Mouse (Mus musculus) midbrain, postnatal 0 days (tissue): ENCODE data around the gene Uqcrq. TPM values are rescaled to one million over a fixed set of nuclear protein-coding genes. Genes with fewer than 3 reads are reported as not detected.

Source experiments
- ATAC-seq: fragments of 200-750 bp; cut with Nextera tagmentation; 2 replicates; pipeline ENCODE4 v1.8.0; 2017; ENCODE audit warnings: moderate number of reproducible peaks, mild to moderate bottlenecking, moderate TSS enrichment, moderate library complexity; ENCODE audit not compliant: low FRiP score
- DNase-seq: peaks from one replicate; pipeline ENCODE4 v3.0.0-alpha.2; 2015; ENCODE audit warnings: low spot score
- H3K27ac ChIP-seq: fragments of 300-500 bp; sonication (generic); 2 replicates; pipeline ENCODE4 v1.5.1; 2014; ENCODE audit warnings: low read depth, mild to moderate bottlenecking, low read length, mixed read lengths
- H3K27me3 ChIP-seq: fragments of 300-500 bp; sonication (generic); 2 replicates; pipeline ENCODE4 v1.6.1; 2014; ENCODE audit warnings: low read length, control low read depth, mixed read lengths; ENCODE audit not compliant: insufficient read depth
- H3K36me3 ChIP-seq: fragments of 300-500 bp; sonication (generic); 2 replicates; pipeline ENCODE4 v1.6.1; 2014; ENCODE audit warnings: low read length, control low read depth, mixed read lengths; ENCODE audit not compliant: insufficient read depth
- H3K4me1 ChIP-seq: fragments of 300-500 bp; sonication (generic); 2 replicates; pipeline ENCODE4 v1.6.1; 2014; ENCODE audit warnings: mild to moderate bottlenecking, control low read depth, antibody characterized with exemption, low read length, mixed read lengths; ENCODE audit not compliant: insufficient read depth
- H3K4me2 ChIP-seq: fragments of 300-500 bp; sonication (generic); 2 replicates; pipeline ENCODE4 v1.6.1; 2014; ENCODE audit warnings: low read depth, mild to moderate bottlenecking, low read length, mixed read lengths; ENCODE audit not compliant: poor library complexity, severe bottlenecking
- H3K4me3 ChIP-seq: fragments of 300-500 bp; sonication (generic); 2 replicates; pipeline ENCODE4 v1.5.1; 2014; ENCODE audit warnings: low read depth, mild to moderate bottlenecking, low read length, moderate library complexity
- H3K9ac ChIP-seq: fragments of 300-500 bp; sonication (generic); replicated peaks from 2 replicates; pipeline ENCODE4 v1.6.1; 2014; ENCODE audit warnings: mild to moderate bottlenecking, low read length, moderate library complexity, mixed read lengths; ENCODE audit not compliant: poor library complexity, severe bottlenecking
- H3K9me3 ChIP-seq: fragments of 300-500 bp; sonication (generic); 2 replicates; pipeline ENCODE4 v1.6.1; 2016; ENCODE audit warnings: low read length, control low read depth
- CTCF ChIP-seq: IDR thresholded peaks from 2 replicates; pipeline ENCODE4 v1.5.1; 2016; ENCODE audit warnings: antibody characterized with exemption, mild to moderate bottlenecking
- WGBS: fragments of 180-500 bp; shearing (Covaris S2); extraction: QIAGEN DNeasy Blood & Tissue Kit; methylation state at CpG from one replicate; pipeline ENCODE4 v1.1.7; 2014; 5-methylcytosine and 5-hydroxymethylcytosine counted together
- polyA plus RNA-seq: library from polyadenylated mRNA; unstranded; fragments of >200 nt; fragmentation: Nextera tagmentation; extraction: Ambion mirVana; gene quantifications from 2 replicates; pipeline ENCODE4 v1.2.1, GENCODE M21; 2015
- total RNA-seq: library from RNA; depleted of rRNA; stranded (reverse); fragments of >200 nt; gene quantifications from 2 replicates; pipeline ENCODE4 v1.2.3, GENCODE M21; 2014; rRNA removed

Uqcrq gene
- total RNA-seq (19.6 and 23.8 TPM in 2 replicates), polyA plus RNA-seq (860 and 944 TPM in 2 replicates)

- no peak for TF ChIP-seq CTCF
- H3K4me1 ChIP-seq, result peaks cover 9% of the 10 kb centered on the region; the same call in 1 of the 2 replicates
- ATAC-seq (peak; percentile 96), DNase-seq (peak; percentile 100)
- peak within 1 kb of the TSS; percentile 64 for H3K4me2 ChIP-seq
- peaks cover 9% of the 10 kb centered on the region for H3K36me3 ChIP-seq
- 1% methylated on average over 44 of the region's 44 CpGs for WGBS
- peak within 1 kb of the TSS; percentile 83 for H3K27ac ChIP-seq
- H3K4me3 ChIP-seq, result peak within 1 kb of the TSS; percentile 62
- H3K27me3 ChIP-seq, result no peaks in the 10 kb centered on the region
- no peaks in the 10 kb centered on the region for H3K9me3 ChIP-seq
- peak within 1 kb of the TSS; percentile 80 for H3K9ac ChIP-seq
Measured at GRCm38 (mm10) chr11:53430670-53431346, at the start of gene Uqcrq, which contains the start of gene Gdf9. Gene Uqcrq (minus strand): TSS chr11:53430831. Gene Gdf9 (plus strand): TSS chr11:53431023.

- Histone ChIP-seq H3K4me2 (peak within 1 kb of the TSS; percentile 79), H3K4me1 (peaks cover 9% of the 10 kb centered on the region; the same call in 1 of the 2 replicates), H3K4me3 (peak within 1 kb of the TSS; percentile 62), H3K9me3 (no peaks in the 10 kb centered on the region), H3K27ac (0 out of 2 replicates have a peak within 1 kb of the TSS, but pooled peaks have one; percentile 12), H3K9ac (peak within 1 kb of the TSS; percentile 70), H3K27me3 (peaks cover 30% of the 10 kb centered on the region), H3K36me3 (no peaks in the 10 kb centered on the region)
- peak; percentile 55; the same call in 1 of the 2 replicates for ATAC-seq
- whole genome bisulfite sequencing, result 2% methylated on average over 37 of the region's 40 CpGs
- peak; percentile 31 for TF ChIP-seq CTCF
- peak; percentile 72 for DNase-seq
Measured at GRCm38 (mm10) chr11:53479783-53480301, 49.2 kb upstream of the Uqcrq start, which contains the start of the genes Gm9945 and Sowaha. Gene Gm9945 (plus strand): TSS chr11:53480166. Gene Sowaha (minus strand): TSS chr11:53480274.

- Histone ChIP-seq H3K9ac (peak overlapping the region; percentile 70), H3K27me3 (peaks cover 30% of the 10 kb centered on the region), H3K36me3 (no peaks in the 10 kb centered on the region), H3K4me1 (peaks cover 9% of the 10 kb centered on the region; the same call in 1 of the 2 replicates), H3K9me3 (no peaks in the 10 kb centered on the region), H3K4me2 (peak overlapping the region; percentile 79), H3K27ac (0 out of 2 replicates have a peak overlapping the region, but pooled peaks have one; percentile 12), H3K4me3 (peak overlapping the region; percentile 62)
- DNase-seq, result no peak
- TF ChIP-seq CTCF, result no peak
- WGBS, result under 1% methylated on average over 60 of the region's 62 CpGs
- no peak for ATAC-seq
Measured at GRCm38 (mm10) chr11:53479171-53479782, 48.6 kb upstream of the Uqcrq start.

- Histone ChIP-seq H3K9ac (peak overlapping the region; percentile 70), H3K36me3 (no peaks in the 10 kb centered on the region), H3K4me2 (peak overlapping the region; percentile 79), H3K4me1 (peaks cover 9% of the 10 kb centered on the region; the same call in 1 of the 2 replicates), H3K9me3 (no peaks in the 10 kb centered on the region), H3K27ac (no peak overlapping the region), H3K4me3 (peak overlapping the region; percentile 62), H3K27me3 (peaks cover 36% of the 10 kb centered on the region)
- ATAC-seq, result peak; percentile 59
- 5% methylated on average over 72 of the region's 79 CpGs for WGBS
- TF ChIP-seq CTCF, result no peak
- no peak for DNase-seq
Measured at GRCm38 (mm10) chr11:53478383-53479170, 47.9 kb upstream of the Uqcrq start.

- H3K4me2 ChIP-seq, result no peak overlapping the region
- H3K27me3 ChIP-seq, result peaks cover 36% of the 10 kb centered on the region
- H3K27ac ChIP-seq, result no peak overlapping the region
- no peaks in the 10 kb centered on the region for H3K9me3 ChIP-seq
- H3K9ac ChIP-seq, result no peak overlapping the region
- peaks cover 9% of the 10 kb centered on the region; the same call in 1 of the 2 replicates for H3K4me1 ChIP-seq
- H3K36me3 ChIP-seq, result no peaks in the 10 kb centered on the region
- no peak overlapping the region for H3K4me3 ChIP-seq
- ATAC-seq (no peak), DNase-seq (no peak)
- no peak for TF ChIP-seq CTCF
- 49% methylated on average over 7 of the region's 7 CpGs for WGBS
Measured at GRCm38 (mm10) chr11:53477833-53478232, 47.2 kb upstream of the Uqcrq start.
